Mouse (Mus musculus) midbrain, postnatal 0 days (tissue): ENCODE data around the gene Ppfia4. TPM values are rescaled to one million over a fixed set of nuclear protein-coding genes. Genes with fewer than 3 reads are reported as not detected.

Experiments
- ATAC-seq: fragments of 200-750 bp; cut with Nextera tagmentation; 2 replicates; pipeline ENCODE4 v1.8.0; 2017; ENCODE audit warnings: moderate number of reproducible peaks, mild to moderate bottlenecking, moderate TSS enrichment, moderate library complexity; ENCODE audit not compliant: low FRiP score
- DNase-seq: peaks from one replicate; pipeline ENCODE4 v3.0.0-alpha.2; 2015; ENCODE audit warnings: low spot score
- H3K27ac ChIP-seq: fragments of 300-500 bp; sonication (generic); 2 replicates; pipeline ENCODE4 v1.5.1; 2014; ENCODE audit warnings: low read depth, mild to moderate bottlenecking, low read length, mixed read lengths
- H3K27me3 ChIP-seq: fragments of 300-500 bp; sonication (generic); 2 replicates; pipeline ENCODE4 v1.6.1; 2014; ENCODE audit warnings: low read length, control low read depth, mixed read lengths; ENCODE audit not compliant: insufficient read depth
- H3K36me3 ChIP-seq: fragments of 300-500 bp; sonication (generic); 2 replicates; pipeline ENCODE4 v1.6.1; 2014; ENCODE audit warnings: low read length, control low read depth, mixed read lengths; ENCODE audit not compliant: insufficient read depth
- H3K4me1 ChIP-seq: fragments of 300-500 bp; sonication (generic); 2 replicates; pipeline ENCODE4 v1.6.1; 2014; ENCODE audit warnings: mild to moderate bottlenecking, control low read depth, antibody characterized with exemption, low read length, mixed read lengths; ENCODE audit not compliant: insufficient read depth
- H3K4me2 ChIP-seq: fragments of 300-500 bp; sonication (generic); 2 replicates; pipeline ENCODE4 v1.6.1; 2014; ENCODE audit warnings: low read depth, mild to moderate bottlenecking, low read length, mixed read lengths; ENCODE audit not compliant: poor library complexity, severe bottlenecking
- H3K4me3 ChIP-seq: fragments of 300-500 bp; sonication (generic); 2 replicates; pipeline ENCODE4 v1.5.1; 2014; ENCODE audit warnings: low read depth, mild to moderate bottlenecking, low read length, moderate library complexity
- H3K9ac ChIP-seq: fragments of 300-500 bp; sonication (generic); replicated peaks from 2 replicates; pipeline ENCODE4 v1.6.1; 2014; ENCODE audit warnings: mild to moderate bottlenecking, low read length, moderate library complexity, mixed read lengths; ENCODE audit not compliant: poor library complexity, severe bottlenecking
- H3K9me3 ChIP-seq: fragments of 300-500 bp; sonication (generic); 2 replicates; pipeline ENCODE4 v1.6.1; 2016; ENCODE audit warnings: low read length, control low read depth
- CTCF ChIP-seq: IDR thresholded peaks from 2 replicates; pipeline ENCODE4 v1.5.1; 2016; ENCODE audit warnings: antibody characterized with exemption, mild to moderate bottlenecking
- WGBS: fragments of 180-500 bp; shearing (Covaris S2); extraction: QIAGEN DNeasy Blood & Tissue Kit; methylation state at CpG from one replicate; pipeline ENCODE4 v1.1.7; 2014; 5-methylcytosine and 5-hydroxymethylcytosine counted together
- polyA plus RNA-seq: library from polyadenylated mRNA; unstranded; fragments of >200 nt; fragmentation: Nextera tagmentation; extraction: Ambion mirVana; gene quantifications from 2 replicates; pipeline ENCODE4 v1.2.1, GENCODE M21; 2015
- total RNA-seq: library from RNA; depleted of rRNA; stranded (reverse); fragments of >200 nt; gene quantifications from 2 replicates; pipeline ENCODE4 v1.2.3, GENCODE M21; 2014

Ppfia4 gene
- total and polyA plus RNA-seq, 2 experiments from 2014 or later: 28.7 to 42.0 TPM

- no peak overlapping the region for H3K4me2 ChIP-seq
- no peaks in the 10 kb centered on the region for H3K4me1 ChIP-seq
- no peaks in the 10 kb centered on the region for H3K27me3 ChIP-seq
- no peak overlapping the region for H3K9ac ChIP-seq
- no peak overlapping the region for H3K27ac ChIP-seq
- WGBS: 98% methylated on average over 3 of the region's 3 CpGs
- peaks cover 26% of the 10 kb centered on the region for H3K36me3 ChIP-seq
- H3K4me3 ChIP-seq: no peak overlapping the region
- DNase-seq (no peak), ATAC-seq (no peak)
- no peaks in the 10 kb centered on the region for H3K9me3 ChIP-seq
- TF ChIP-seq CTCF: no peak
Observed at GRCm38 (mm10) chr1:134310729-134311128, 22.0 kb downstream of the Ppfia4 start.

- 88% methylated on average over 2 of the region's 2 CpGs for WGBS
- no peak for TF ChIP-seq CTCF
Observed at GRCm38 (mm10) chr1:134310291-134310690, 22.4 kb downstream of the Ppfia4 start.

GRCm38 (mm10) chr1:134307409-134307808, 25.3 kb downstream of the Ppfia4 start:
- Histone ChIP-seq H3K9ac (no peak overlapping the region), H3K27me3 (no peaks in the 10 kb centered on the region), H3K4me2 (no peak overlapping the region), H3K9me3 (no peaks in the 10 kb centered on the region), H3K4me3 (no peak overlapping the region), H3K4me1 (no peaks in the 10 kb centered on the region; the same call in 1 of the 2 replicates), H3K27ac (no peak overlapping the region), H3K36me3 (peaks cover 22% of the 10 kb centered on the region)
- no peak for TF ChIP-seq CTCF
- WGBS: 21% methylated on average over 10 of the region's 10 CpGs
- DNase-seq (no peak), ATAC-seq (no peak)

More at GRCm38 (mm10) chr1:134310291-134310690, 22.4 kb downstream of the Ppfia4 start:
- no peak overlapping the region for H3K27ac ChIP-seq
- H3K4me3 ChIP-seq: no peak overlapping the region
- H3K9ac ChIP-seq: no peak overlapping the region
- H3K9me3 ChIP-seq: no peaks in the 10 kb centered on the region
- ATAC-seq (no peak), DNase-seq (no peak)
- no peak overlapping the region for H3K4me2 ChIP-seq
- H3K27me3 ChIP-seq: no peaks in the 10 kb centered on the region
- H3K4me1 ChIP-seq: no peaks in the 10 kb centered on the region
- peaks cover 24% of the 10 kb centered on the region for H3K36me3 ChIP-seq

GRCm38 (mm10) chr1:134304940-134305339, 27.8 kb downstream of the Ppfia4 start:
- Histone ChIP-seq H3K9me3 (no peaks in the 10 kb centered on the region), H3K4me3 (no peak overlapping the region), H3K4me2 (no peak overlapping the region), H3K36me3 (peaks cover 10% of the 10 kb centered on the region), H3K27me3 (0 out of 2 replicates have a peak, but pooled peaks cover 9% of the 10 kb centered on the region), H3K4me1 (no peaks in the 10 kb centered on the region; the same call in 1 of the 2 replicates), H3K27ac (no peak overlapping the region), H3K9ac (no peak overlapping the region)
- WGBS: 89% methylated on average over 9 of the region's 9 CpGs
- DNase-seq (no peak), ATAC-seq (no peak)
- no peak for TF ChIP-seq CTCF

- DNase-seq: peak; percentile 32
- Histone ChIP-seq H3K36me3 (peaks cover 22% of the 10 kb centered on the region), H3K9ac (no peak overlapping the region), H3K4me1 (peaks cover 6% of the 10 kb centered on the region; the same call in 1 of the 2 replicates), H3K27ac (no peak overlapping the region), H3K27me3 (0 out of 2 replicates have a peak, but pooled peaks cover 15% of the 10 kb centered on the region), H3K4me2 (no peak overlapping the region), H3K4me3 (no peak overlapping the region), H3K9me3 (no peaks in the 10 kb centered on the region)
- no peak for TF ChIP-seq CTCF
- WGBS: 18% methylated on average over 8 of the region's 8 CpGs
- no peak for ATAC-seq
Observed at GRCm38 (mm10) chr1:134302568-134303238, 30.0 kb downstream of the Ppfia4 start.

GRCm38 (mm10) chr1:134298636-134299411, 33.9 kb downstream of the Ppfia4 start:
- Histone ChIP-seq H3K9me3 (no peaks in the 10 kb centered on the region), H3K9ac (peak overlapping the region; percentile 39; the same call in 1 of the 2 replicates), H3K4me3 (peak overlapping the region; percentile 35), H3K27me3 (peaks cover 15% of the 10 kb centered on the region; the same call in 1 of the 2 replicates), H3K36me3 (peaks cover 14% of the 10 kb centered on the region; the same call in 1 of the 2 replicates), H3K4me1 (peaks cover 6% of the 10 kb centered on the region; the same call in 1 of the 2 replicates), H3K4me2 (peak overlapping the region; percentile 59), H3K27ac (no peak overlapping the region)
- no peak for TF ChIP-seq CTCF
- peak; percentile 52 for ATAC-seq
- no peak for DNase-seq
- 8% methylated on average over 49 of the region's 59 CpGs for WGBS
